Mouse (Mus musculus) heart, adult 2 months (tissue): ENCODE measurements at regions not wholly inside any gene's neighbourhood (a gene's known extent, or its start where the extent isn't known, plus 50 kb on each side); places are given as distances from the start of the nearest gene placed in this dataset.

ENCODE experiments used
- DNase-seq, 2 experiments: peaks; one replicate each; pipeline ENCODE4 v3.0.0; 2021
- H3K27ac ChIP-seq: fragments of 200-600 bp; 2 replicates; pipeline ENCODE4 v1.8.1; 2022
- H3K27me3 ChIP-seq: fragments of 200-500 bp; 2 replicates; pipeline ENCODE4 v1.6.1; 2012; ENCODE audit warnings: mild to moderate bottlenecking, low read length, inconsistent platforms, mixed read lengths; ENCODE audit not compliant: control insufficient read depth, insufficient read depth
- H3K36me3 ChIP-seq: fragments of 200-500 bp; 2 replicates; pipeline ENCODE4 v1.6.1; 2012; ENCODE audit warnings: low read length, inconsistent platforms; ENCODE audit not compliant: control insufficient read depth, insufficient read depth
- H3K4me1 ChIP-seq: fragments of 200-500 bp; 2 replicates; pipeline ENCODE4 v1.6.1; 2011; ENCODE audit warnings: low read length; ENCODE audit not compliant: control insufficient read depth, insufficient read depth
- H3K4me3 ChIP-seq: fragments of 200-600 bp; 2 replicates; pipeline ENCODE4 v1.8.1; 2022
- H3K79me2 ChIP-seq: fragments of 200-500 bp; replicated peaks from 2 replicates; pipeline ENCODE4 v1.6.1; 2012; ENCODE audit warnings: mild to moderate bottlenecking, inconsistent platforms, low read length, moderate library complexity, mixed read lengths; ENCODE audit not compliant: control insufficient read depth, insufficient read depth
- H3K9ac ChIP-seq: fragments of 200-500 bp; 2 replicates; pipeline ENCODE4 v1.6.1; 2012; ENCODE audit warnings: low read depth, mild to moderate bottlenecking, control low read depth, inconsistent platforms, low read length, mixed read lengths
- CTCF ChIP-seq: fragments of 200-600 bp; IDR thresholded peaks from 2 replicates; pipeline ENCODE4 v1.8.1; 2022; ENCODE audit warnings: antibody characterized with exemption, mild to moderate bottlenecking, moderate library complexity
- EP300 ChIP-seq: fragments of 200-500 bp; IDR thresholded peaks from 2 replicates; pipeline ENCODE4 v1.6.1; 2011; ENCODE audit warnings: low read depth, low read length, control low read depth; ENCODE audit not compliant: insufficient read depth
- POLR2A ChIP-seq: fragments of 200-500 bp; IDR thresholded peaks from 2 replicates; pipeline ENCODE4 v1.6.1; 2011; ENCODE audit warnings: mild to moderate bottlenecking, low read depth, low read length, control low read depth; ENCODE audit not compliant: insufficient read depth
- WGBS: fragments of 180-500 bp; shearing (Covaris S2); methylation state at CpG from one replicate; pipeline ENCODE4 v1.1.7; 2018; 5-methylcytosine and 5-hydroxymethylcytosine counted together
- intact Hi-C: fragments of 180-260 bp; cut with DNase I; formaldehyde crosslinking; loops from one replicate; pipeline ENCODE4 v1.15.1; 2025

DNA sequence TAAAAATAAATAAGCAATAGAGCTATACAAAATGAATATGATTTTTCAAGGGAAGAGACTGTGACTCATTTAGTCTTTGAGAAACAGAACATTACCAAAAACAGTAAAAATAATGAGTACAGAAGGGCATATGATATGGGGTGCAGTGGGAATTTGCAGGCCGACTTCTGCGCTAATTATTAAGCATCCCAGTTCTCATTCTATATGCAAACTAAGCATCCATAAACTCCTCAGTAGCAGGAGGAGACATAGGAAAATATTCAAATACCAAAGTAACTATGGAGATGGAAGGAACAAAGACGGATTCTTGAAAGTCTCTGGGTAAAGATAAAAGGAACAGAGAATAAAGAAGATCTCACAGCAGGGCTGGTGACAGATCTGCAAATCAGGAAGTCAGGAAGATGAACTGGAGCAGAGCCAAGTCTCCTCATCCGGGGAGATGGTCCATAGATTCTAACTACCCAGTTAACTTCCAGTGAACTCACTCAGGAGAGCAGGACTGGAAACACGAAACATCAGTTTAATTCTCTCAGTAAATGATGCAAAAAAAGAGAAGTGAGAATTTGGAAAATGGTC, 52.0 kb upstream of the Pkn2 start:
- Histone ChIP-seq H3K79me2 (no peaks in the 10 kb centered on the region), H3K36me3 (no peaks in the 10 kb centered on the region), H3K4me3 (no peak overlapping the region), H3K27me3 (no peaks in the 10 kb centered on the region), H3K27ac (no peak overlapping the region), H3K9ac (no peak overlapping the region), H3K4me1 (no peaks in the 10 kb centered on the region)
- intact Hi-C loops = loop anchor here (5.0 kb wide), 1 partner anchor 46 kb away; no protein-coding TSS in a partner anchor
- no peak for TF ChIP-seq CTCF
- TF ChIP-seq EP300 = no peak
- no peak for TF ChIP-seq POLR2A
- WGBS = 68% methylated on average over 5 of the region's 5 CpGs
- no peak for DNase-seq
